Mouse (Mus musculus): Measurements from ENCODE around the gene Pdf. TPM values are rescaled to one million over a fixed set of nuclear protein-coding genes. Genes with fewer than 3 reads are reported as not detected.

Gene Pdf
- total and polyA plus RNA-seq, 3 experiments, result 36.0 to 43.6 TPM; not detected in 1

- Histone ChIP-seq H3K9me3 (replicated peaks; ENCODE audit: insufficient read depth, low read length) (no peaks in the 10 kb centered on the region), H3K27me3 (ENCODE audit: control insufficient read depth in 1 of 2, insufficient read depth in 2 of 2, low read length in 2 of 2) (no peaks in the 10 kb centered on the region; a peak in 1 of 4 replicates), H3K27ac (ENCODE audit: control insufficient read depth, low read depth, low read length) (no peak overlapping the region), H3K9ac (ENCODE audit: control insufficient read depth, low read depth, low read length, poor library complexity, severe bottlenecking) (no peak overlapping the region), H3K36me3 (ENCODE audit: control insufficient read depth in 1 of 2, insufficient read depth in 2 of 2, low read length in 2 of 2) (no peaks in the 10 kb centered on the region), H3K4me3 (ENCODE audit: control insufficient read depth in 1 of 2, insufficient read depth in 1 of 2, low read depth in 2 of 2, low read length in 2 of 2) (no peak overlapping the region), H3K4me1 (ENCODE audit: control insufficient read depth in 1 of 2, insufficient read depth in 2 of 2, low read length in 2 of 2) (no peaks in the 10 kb centered on the region), H3K79me2 (ENCODE audit: control insufficient read depth, insufficient read depth, low read length, poor library complexity) (no peaks in the 10 kb centered on the region)
- DNase-seq (ENCODE audit: low read depth, low spot score), result no peak
- TF ChIP-seq KAT2A (conservative IDR thresholded peaks at IDR 0.05; ENCODE audit: low read depth, low read length) (no peak), USF2 (IDR thresholded peaks at IDR 0.05; ENCODE audit: borderline replicate concordance in 1 of 2, insufficient read depth in 1 of 2, low read depth in 1 of 2, low read length in 2 of 2) (no peak), EP300 (IDR thresholded peaks at IDR 0.05; ENCODE audit: low read depth in 1 of 2, low read length in 2 of 2) (no peak), BHLHE40 (IDR thresholded peaks at IDR 0.05; ENCODE audit: borderline replicate concordance, low read depth, low read length) (no peak), HCFC1 (IDR thresholded peaks at IDR 0.05; ENCODE audit: low read depth, low read length) (no peak)
Measured at GRCm38 (mm10) chr8:107023479-107023878, 24.9 kb downstream of the Pdf start.

DNA sequence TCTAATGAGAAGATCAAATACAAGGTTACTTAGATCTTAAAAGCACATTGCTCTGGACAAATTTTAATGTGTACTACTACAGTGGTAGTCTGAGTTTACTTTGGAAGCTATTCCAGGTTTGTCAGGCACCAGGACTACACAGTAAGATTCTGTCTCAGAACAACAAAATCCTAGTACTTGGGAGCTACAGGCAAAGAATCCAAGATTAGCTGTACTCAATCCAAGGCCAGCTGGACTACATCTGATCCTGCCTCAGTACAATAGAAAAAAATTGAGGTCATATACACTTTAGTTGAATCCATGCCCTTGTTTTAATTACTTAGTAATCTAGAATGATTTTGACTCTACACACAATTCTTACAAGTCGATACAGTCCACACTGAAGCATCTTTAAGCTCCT lies 33.5 kb downstream of the Pdf start:
- Histone ChIP-seq H3K36me3 (ENCODE audit: control insufficient read depth in 1 of 2, insufficient read depth in 2 of 2, low read length in 2 of 2) (no peaks in the 10 kb centered on the region), H3K79me2 (ENCODE audit: control insufficient read depth, insufficient read depth, low read length, poor library complexity) (no peaks in the 10 kb centered on the region), H3K27me3 (ENCODE audit: control insufficient read depth in 1 of 2, insufficient read depth in 2 of 2, low read length in 2 of 2) (no peaks in the 10 kb centered on the region), H3K4me1 (ENCODE audit: control insufficient read depth in 1 of 2, insufficient read depth in 2 of 2, low read length in 2 of 2) (no peaks in the 10 kb centered on the region), H3K4me3 (ENCODE audit: control insufficient read depth in 1 of 2, insufficient read depth in 1 of 2, low read depth in 2 of 2, low read length in 2 of 2) (no peak overlapping the region), H3K9ac (ENCODE audit: control insufficient read depth, low read depth, low read length, poor library complexity, severe bottlenecking) (no peak overlapping the region), H3K9me3 (replicated peaks; ENCODE audit: insufficient read depth, low read length) (no peaks in the 10 kb centered on the region), H3K27ac (ENCODE audit: control insufficient read depth, low read depth, low read length) (no peak overlapping the region)
- no peak for DNase-seq (ENCODE audit: low read depth, low spot score)
- no peak for TF ChIP-seq USF1 (IDR thresholded peaks at IDR 0.05; ENCODE audit: low read depth, low read length)
- TF ChIP-seq CTCF (IDR thresholded peaks at IDR 0.05 in 2 of 3, conservative IDR thresholded peaks at IDR 0.05 in 1 of 3; ENCODE audit: control insufficient read depth in 1 of 3, insufficient read depth in 1 of 3, low read depth in 2 of 3, low read length in 3 of 3, poor library complexity in 1 of 3, severe bottlenecking in 1 of 3), result no peak
- no peak for TF ChIP-seq HCFC1 (IDR thresholded peaks at IDR 0.05; ENCODE audit: low read depth, low read length)
- TF ChIP-seq MAFK (IDR thresholded peaks at IDR 0.05; ENCODE audit: borderline replicate concordance, low read depth, low read length), result no peak
- TF ChIP-seq TAL1 (IDR thresholded peaks at IDR 0.05; ENCODE audit: low read length), result no peak
- no peak for TF ChIP-seq ZC3H11A (IDR thresholded peaks at IDR 0.05; ENCODE audit: low read depth, low read length)
- TF ChIP-seq MEF2A (IDR thresholded peaks at IDR 0.05; ENCODE audit: extremely low read depth, insufficient replicate concordance, low read depth, low read length, poor library complexity, severe bottlenecking), result no peak
- no peak for TF ChIP-seq NRF1 (IDR thresholded peaks at IDR 0.05; ENCODE audit: insufficient read depth, low read depth, low read length, poor library complexity, severe bottlenecking)
- TF ChIP-seq RAD21 (IDR thresholded peaks at IDR 0.05; ENCODE audit: low read depth, low read length), result no peak
- TF ChIP-seq KAT2A (conservative IDR thresholded peaks at IDR 0.05; ENCODE audit: low read depth, low read length), result no peak
- TF ChIP-seq BHLHE40 (IDR thresholded peaks at IDR 0.05; ENCODE audit: borderline replicate concordance, low read depth, low read length), result no peak
- no peak for TF ChIP-seq GABPA (IDR thresholded peaks at IDR 0.05; ENCODE audit: low read depth, low read length)
- TF ChIP-seq MXI1 (IDR thresholded peaks at IDR 0.05; ENCODE audit: low read depth, low read length), result no peak
- no peak for TF ChIP-seq SIN3A (IDR thresholded peaks at IDR 0.05; ENCODE audit: low read length)
- no peak for TF ChIP-seq ETS1 (IDR thresholded peaks at IDR 0.05; ENCODE audit: low read depth, low read length)

Measured in MEL (cell line).